Mouse (Mus musculus) heart, embryonic 12.5 days (tissue): ENCODE measurements around the gene Mpp3. TPM values are rescaled to one million over a fixed set of nuclear protein-coding genes. Genes with fewer than 3 reads are reported as not detected.

Experiments used
- ATAC-seq: fragments of 200-750 bp; cut with Nextera tagmentation; 2 replicates; pipeline ENCODE4 v1.8.0; 2017; ENCODE audit warnings: moderate TSS enrichment, moderate library complexity; ENCODE audit not compliant: insufficient number of reproducible peaks, low FRiP score
- H3K27ac ChIP-seq: fragments of 300-500 bp; sonication (generic); 2 replicates; pipeline ENCODE4 v1.5.1; 2016; ENCODE audit warnings: mild to moderate bottlenecking, moderate library complexity; ENCODE audit not compliant: poor library complexity, severe bottlenecking
- H3K27me3 ChIP-seq: fragments of 300-500 bp; sonication (generic); replicated peaks from 2 replicates; pipeline ENCODE4 v1.6.1; 2016; ENCODE audit warnings: mild to moderate bottlenecking, moderate library complexity
- H3K36me3 ChIP-seq: fragments of 300-500 bp; sonication (generic); 2 replicates; pipeline ENCODE4 v1.6.1; 2016; ENCODE audit warnings: mild to moderate bottlenecking, moderate library complexity
- H3K4me1 ChIP-seq: fragments of 300-500 bp; sonication (generic); replicated peaks from 2 replicates; pipeline ENCODE4 v1.6.1; 2016; ENCODE audit warnings: mild to moderate bottlenecking
- H3K4me2 ChIP-seq: fragments of 300-500 bp; sonication (generic); 2 replicates; pipeline ENCODE4 v1.6.1; 2016; ENCODE audit warnings: mild to moderate bottlenecking, moderate library complexity
- H3K4me3 ChIP-seq: fragments of 300-500 bp; sonication (generic); 2 replicates; pipeline ENCODE4 v1.5.1; 2016; ENCODE audit warnings: mild to moderate bottlenecking
- H3K9ac ChIP-seq: fragments of 300-500 bp; sonication (generic); 2 replicates; pipeline ENCODE4 v1.6.1; 2016; ENCODE audit warnings: mild to moderate bottlenecking, moderate library complexity
- H3K9me3 ChIP-seq: fragments of 300-500 bp; sonication (generic); replicated peaks from 2 replicates; pipeline ENCODE4 v1.6.1; 2016; ENCODE audit warnings: mild to moderate bottlenecking, moderate library complexity
- WGBS: fragments of 180-500 bp; shearing (Covaris S2); methylation state at CpG from one replicate; pipeline ENCODE4 v1.1.7; 2016; 5-methylcytosine and 5-hydroxymethylcytosine counted together
- polyA plus RNA-seq: library from polyadenylated mRNA; unstranded; fragments of >200 nt; fragmentation: Nextera tagmentation; extraction: Ambion mirVana; gene quantifications from 2 replicates; pipeline ENCODE4 v1.2.1, GENCODE M21; 2016

The Mpp3 gene
- polyA plus RNA-seq, 1 experiment from 2014 or later = 4.1 TPM

DNA sequence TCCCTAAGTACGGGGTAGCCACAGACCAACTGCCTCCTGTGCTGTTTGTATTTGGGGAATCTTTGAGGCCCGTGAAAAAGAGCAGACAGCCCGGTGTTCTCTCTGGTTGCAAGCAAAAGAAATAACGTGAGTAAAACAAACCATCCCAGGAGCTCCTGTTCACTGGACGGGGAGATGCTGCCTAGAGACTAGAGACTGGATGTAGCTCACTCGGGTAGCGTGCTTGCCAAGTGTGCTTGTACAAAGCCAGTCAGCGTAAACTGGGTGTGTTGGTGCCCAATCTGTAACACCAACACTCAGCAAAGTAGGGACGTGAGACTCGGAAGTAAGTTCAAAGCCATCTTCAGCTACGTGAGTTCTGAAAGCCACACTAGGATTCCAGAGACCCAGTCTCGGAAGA, 24.4 kb upstream of the Mpp3 start:
- no peak overlapping the region for H3K4me3 ChIP-seq
- no peaks in the 10 kb centered on the region for H3K36me3 ChIP-seq
- no peak overlapping the region for H3K9ac ChIP-seq
- H3K27ac ChIP-seq = peak overlapping the region; percentile 78; the same call in 1 of the 2 replicates
- H3K9me3 ChIP-seq = no peaks in the 10 kb centered on the region
- 79% methylated on average over 12 of the region's 12 CpGs for WGBS
- 0 out of 2 replicates have a peak, but pooled peaks cover 3% of the 10 kb centered on the region for H3K27me3 ChIP-seq
- H3K4me2 ChIP-seq = no peak overlapping the region
- 0 out of 2 replicates have a peak, but pooled peaks cover 3% of the 10 kb centered on the region for H3K4me1 ChIP-seq
- no peak for ATAC-seq

GRCm38 (mm10) chr11:102051954-102052353, 23.7 kb upstream of the Mpp3 start:
- H3K36me3 ChIP-seq = no peaks in the 10 kb centered on the region
- 0 out of 2 replicates have a peak, but pooled peaks cover 3% of the 10 kb centered on the region for H3K27me3 ChIP-seq
- H3K4me1 ChIP-seq = 0 out of 2 replicates have a peak, but pooled peaks cover 3% of the 10 kb centered on the region
- H3K9ac ChIP-seq = no peak overlapping the region
- WGBS = 38% methylated on average over 4 of the region's 4 CpGs
- H3K9me3 ChIP-seq = no peaks in the 10 kb centered on the region
- no peak overlapping the region for H3K4me2 ChIP-seq
- H3K4me3 ChIP-seq = no peak overlapping the region
- H3K27ac ChIP-seq = peak overlapping the region; percentile 78
- ATAC-seq = no peak

DNA sequence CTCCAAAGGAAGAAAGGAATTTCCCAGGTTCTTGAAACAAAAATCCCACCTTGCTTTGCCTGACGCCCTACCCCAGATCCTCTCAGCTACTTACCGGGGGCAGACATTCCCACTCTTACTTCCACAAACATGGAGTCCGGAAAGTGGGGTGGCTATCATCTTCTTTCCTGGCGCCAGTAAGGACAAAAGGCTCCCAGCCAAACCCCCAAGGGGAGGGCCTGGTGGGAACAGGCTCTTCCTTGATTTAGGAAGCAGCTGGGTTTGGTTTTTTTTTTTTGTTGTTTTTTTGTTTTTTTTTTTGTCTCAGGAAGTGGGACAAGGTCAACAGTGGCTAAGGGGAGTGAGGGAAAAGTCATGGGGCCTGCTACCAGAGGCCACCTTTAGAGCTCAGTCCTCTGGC, 23.3 kb upstream of the Mpp3 start:
- H3K4me2 ChIP-seq = peak overlapping the region; percentile 5; the same call in 1 of the 2 replicates
- H3K4me1 ChIP-seq = 0 out of 2 replicates have a peak, but pooled peaks cover 3% of the 10 kb centered on the region

GRCm38 (mm10) chr11:102049875-102050482, 21.7 kb upstream of the Mpp3 start:
- H3K27ac ChIP-seq = no peak overlapping the region
- WGBS = 56% methylated on average over 14 of the region's 14 CpGs
- H3K27me3 ChIP-seq = 0 out of 2 replicates have a peak, but pooled peaks cover 3% of the 10 kb centered on the region
- H3K36me3 ChIP-seq = no peaks in the 10 kb centered on the region
- 0 out of 2 replicates have a peak, but pooled peaks cover 3% of the 10 kb centered on the region for H3K4me1 ChIP-seq
- H3K4me3 ChIP-seq = no peak overlapping the region
- H3K9me3 ChIP-seq = peaks cover 14% of the 10 kb centered on the region
- H3K4me2 ChIP-seq = no peak overlapping the region
- no peak overlapping the region for H3K9ac ChIP-seq
- ATAC-seq = no peak

More for the DNA sequence above, 23.3 kb upstream of the Mpp3 start:
- H3K4me3 ChIP-seq = no peak overlapping the region
- no peak overlapping the region for H3K9ac ChIP-seq
- H3K27ac ChIP-seq = peak overlapping the region; percentile 78
- no peaks in the 10 kb centered on the region for H3K9me3 ChIP-seq
- WGBS = 49% methylated on average over 4 of the region's 4 CpGs
- H3K27me3 ChIP-seq = 0 out of 2 replicates have a peak, but pooled peaks cover 3% of the 10 kb centered on the region
- ATAC-seq = 0 out of 2 replicates have a peak, but pooled peaks have one; percentile 12
- no peaks in the 10 kb centered on the region for H3K36me3 ChIP-seq

DNA sequence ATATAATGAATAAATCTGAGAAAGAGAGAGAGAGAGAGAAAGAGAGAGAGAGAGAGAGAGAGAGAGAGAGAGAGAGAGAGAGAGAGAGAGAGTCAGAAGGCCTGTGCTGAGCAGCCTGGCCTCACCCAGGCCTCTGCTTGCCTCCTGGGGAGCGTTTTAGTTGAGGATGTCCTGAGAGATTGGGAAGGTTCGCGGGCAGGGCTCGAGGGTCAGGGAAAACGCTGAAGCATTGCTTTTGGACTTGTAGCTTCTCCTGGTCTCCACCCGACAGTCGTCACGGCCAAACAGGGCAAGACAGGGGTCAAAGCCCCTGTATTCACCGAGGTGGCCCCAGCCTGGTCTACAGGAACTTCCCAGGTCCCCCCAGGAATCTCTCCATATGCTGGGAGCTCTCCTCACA, 18.3 kb upstream of the Mpp3 start:
- no peaks in the 10 kb centered on the region for H3K36me3 ChIP-seq
- WGBS = 80% methylated on average over 9 of the region's 9 CpGs

DNA sequence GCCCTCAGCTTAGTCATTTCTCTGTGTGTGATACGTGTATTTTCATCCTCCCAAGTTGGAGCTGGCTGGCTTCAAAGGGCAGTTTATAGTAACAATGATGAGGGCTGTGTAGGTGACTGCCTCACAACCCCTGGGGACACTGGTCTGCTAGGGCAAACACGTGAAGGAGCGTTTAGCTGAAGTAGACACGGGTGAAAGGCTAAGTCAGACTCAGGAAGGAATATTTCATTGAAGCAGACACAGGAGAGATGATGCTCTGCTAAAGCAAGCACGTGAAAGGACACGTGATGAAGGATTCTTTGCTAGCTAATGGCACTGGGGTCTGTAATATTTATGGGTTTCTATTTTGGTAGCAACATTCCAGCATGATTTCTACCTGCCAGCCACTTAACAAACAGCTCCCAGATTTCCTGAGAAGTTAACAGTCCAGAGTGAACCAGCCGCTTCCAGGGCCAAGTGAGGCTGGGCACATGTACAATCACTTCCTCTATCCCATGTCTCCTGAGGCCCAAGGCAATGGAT, 16.5 kb upstream of the Mpp3 start:
- 80% methylated on average over 7 of the region's 7 CpGs for WGBS

More for the DNA sequence above, 18.3 kb upstream of the Mpp3 start:
- Histone ChIP-seq H3K27ac (no peak overlapping the region), H3K9ac (no peak overlapping the region), H3K9me3 (peaks cover 14% of the 10 kb centered on the region), H3K4me3 (no peak overlapping the region), H3K4me2 (no peak overlapping the region), H3K4me1 (no peaks in the 10 kb centered on the region), H3K27me3 (0 out of 2 replicates have a peak, but pooled peaks cover 3% of the 10 kb centered on the region)
- no peak for ATAC-seq

GRCm38 (mm10) chr11:102043381-102043780, 15.1 kb upstream of the Mpp3 start:
- Histone ChIP-seq H3K4me3 (no peak overlapping the region), H3K9ac (no peak overlapping the region), H3K9me3 (peaks cover 14% of the 10 kb centered on the region), H3K4me1 (no peaks in the 10 kb centered on the region), H3K27me3 (no peaks in the 10 kb centered on the region), H3K36me3 (no peaks in the 10 kb centered on the region), H3K27ac (no peak overlapping the region), H3K4me2 (no peak overlapping the region)
- no peak for ATAC-seq
- 73% methylated on average over 6 of the region's 6 CpGs for WGBS

More for the DNA sequence above, 16.5 kb upstream of the Mpp3 start:
- H3K27ac ChIP-seq = no peak overlapping the region
- no peaks in the 10 kb centered on the region for H3K36me3 ChIP-seq
- no peak overlapping the region for H3K9ac ChIP-seq
- H3K27me3 ChIP-seq = no peaks in the 10 kb centered on the region
- H3K9me3 ChIP-seq = peaks cover 14% of the 10 kb centered on the region
- no peaks in the 10 kb centered on the region for H3K4me1 ChIP-seq
- H3K4me3 ChIP-seq = no peak overlapping the region
- ATAC-seq = no peak
- H3K4me2 ChIP-seq = no peak overlapping the region

GRCm38 (mm10) chr11:102042971-102043370, 14.7 kb upstream of the Mpp3 start:
- Histone ChIP-seq H3K9me3 (peaks cover 14% of the 10 kb centered on the region), H3K36me3 (no peaks in the 10 kb centered on the region), H3K4me3 (no peak overlapping the region), H3K4me2 (no peak overlapping the region), H3K27ac (no peak overlapping the region), H3K4me1 (no peaks in the 10 kb centered on the region), H3K9ac (no peak overlapping the region), H3K27me3 (no peaks in the 10 kb centered on the region)
- ATAC-seq = no peak
- WGBS = 88% methylated on average over 13 of the region's 14 CpGs

GRCm38 (mm10) chr11:102041350-102041949, 13.2 kb upstream of the Mpp3 start, which contains the start of gene Cd300lg:
Gene Cd300lg (plus strand): TSS chr11:102041509.
- ATAC-seq = no peak
- Histone ChIP-seq H3K27me3 (no peaks in the 10 kb centered on the region), H3K4me1 (no peaks in the 10 kb centered on the region), H3K4me3 (no peak within 1 kb of the TSS), H3K9ac (no peak within 1 kb of the TSS), H3K36me3 (no peaks in the 10 kb centered on the region), H3K9me3 (peaks cover 14% of the 10 kb centered on the region), H3K27ac (no peak within 1 kb of the TSS), H3K4me2 (no peak within 1 kb of the TSS)
- 46% methylated on average over 5 of the region's 5 CpGs for WGBS

DNA sequence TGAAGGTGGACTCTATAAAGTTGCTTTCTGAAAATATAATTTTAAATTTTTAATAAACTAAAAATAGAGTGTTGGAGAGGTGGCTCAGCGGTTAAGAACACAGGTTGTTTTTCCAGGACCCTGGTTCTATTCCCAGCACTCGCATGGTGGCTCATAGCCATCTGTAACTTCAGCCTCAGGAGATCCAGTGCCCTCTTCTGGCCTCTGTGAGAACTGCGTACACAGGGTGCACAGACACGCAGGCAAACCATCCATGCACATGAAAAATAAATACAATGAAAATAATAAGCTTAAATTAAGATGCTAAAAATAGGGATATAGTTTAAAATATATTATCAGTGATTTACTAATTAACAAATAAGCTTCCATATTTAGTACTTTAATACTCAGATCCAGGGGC, 12.4 kb upstream of the Mpp3 start:
- Histone ChIP-seq H3K27me3 (no peaks in the 10 kb centered on the region), H3K4me1 (no peaks in the 10 kb centered on the region), H3K27ac (no peak overlapping the region), H3K9me3 (peaks cover 6% of the 10 kb centered on the region), H3K36me3 (no peaks in the 10 kb centered on the region), H3K9ac (no peak overlapping the region), H3K4me3 (no peak overlapping the region), H3K4me2 (no peak overlapping the region)
- ATAC-seq = no peak
- WGBS = 66% methylated on average over 4 of the region's 4 CpGs

DNA sequence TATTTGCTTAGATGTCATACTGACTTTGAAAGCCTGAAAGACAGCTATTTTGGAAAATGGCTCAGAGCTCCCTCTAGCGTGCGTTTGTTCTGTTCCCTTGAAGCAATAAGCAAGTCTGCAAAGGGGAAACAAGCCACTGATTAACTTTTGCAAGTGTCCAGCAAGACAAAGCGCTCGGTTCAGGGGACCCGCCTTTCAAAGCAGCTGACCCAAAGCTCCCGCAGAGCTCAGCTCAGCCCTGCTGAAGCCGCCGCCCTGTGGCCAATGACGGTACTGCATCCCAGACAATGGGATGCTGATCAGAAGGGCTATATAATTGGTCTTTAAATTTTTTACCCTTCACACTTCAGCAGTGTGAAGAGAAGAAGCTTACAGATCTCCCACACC, 11.9 kb upstream of the Mpp3 start:
- ATAC-seq = peak; percentile 73
- Histone ChIP-seq H3K27me3 (no peaks in the 10 kb centered on the region), H3K4me2 (no peak overlapping the region), H3K27ac (no peak overlapping the region), H3K36me3 (no peaks in the 10 kb centered on the region), H3K4me1 (no peaks in the 10 kb centered on the region), H3K9me3 (peaks cover 1% of the 10 kb centered on the region; the same call in 1 of the 2 replicates), H3K4me3 (no peak overlapping the region), H3K9ac (no peak overlapping the region)
- WGBS = 0% methylated on average over 9 of the region's 9 CpGs
